Mouse (Mus musculus) neutrophil, adult 5-6 weeks (primary cell): Measurements from ENCODE around the gene Cbr1. TPM values are rescaled to one million over a fixed set of nuclear protein-coding genes. Genes with fewer than 3 reads are reported as not detected.
"Not testable (repeated sequence)": the region's sequence is repeated elsewhere in the genome, so short reads cannot be mapped to it uniquely, and the experiment has no call there.

Source experiments
- ATAC-seq: fragments of 151-379, 151-347 bp; 2 replicates; pipeline ENCODE4 v1.8.0; 2017; ENCODE audit warnings: mild to moderate bottlenecking, moderate TSS enrichment; ENCODE audit not compliant: insufficient number of reproducible peaks, poor library complexity, low FRiP score, severe bottlenecking; ENCODE audit errors: extremely low read depth
- total RNA-seq: library from RNA; stranded (forward); fragments of 200-1000 nt; gene quantifications from 2 replicates; pipeline ENCODE4 v1.2.3, GENCODE M21; 2017

Cbr1 gene
- total RNA-seq, 1 experiment from 2014 or later: 14.1 TPM

DNA sequence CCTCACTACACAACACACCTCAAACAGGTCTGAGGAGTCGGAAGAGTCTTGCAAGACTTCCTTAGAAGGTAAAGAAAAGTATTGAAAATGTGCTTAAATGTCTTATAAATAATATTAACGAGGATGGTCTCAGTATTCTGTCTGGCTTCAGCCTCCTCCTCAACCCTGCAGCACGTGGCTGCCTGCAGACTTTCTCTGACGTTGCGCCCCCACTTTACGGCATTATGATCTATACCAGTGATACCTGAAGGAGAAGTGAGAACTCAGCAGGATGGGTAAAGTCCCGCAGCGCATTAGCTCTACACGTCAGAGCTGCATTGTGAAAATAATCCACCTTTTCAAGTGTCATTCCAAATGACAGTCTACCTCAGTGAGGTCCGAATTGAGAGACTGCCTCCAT is 11.2 kb upstream of the Cbr1 start:
- no peak for ATAC-seq

DNA sequence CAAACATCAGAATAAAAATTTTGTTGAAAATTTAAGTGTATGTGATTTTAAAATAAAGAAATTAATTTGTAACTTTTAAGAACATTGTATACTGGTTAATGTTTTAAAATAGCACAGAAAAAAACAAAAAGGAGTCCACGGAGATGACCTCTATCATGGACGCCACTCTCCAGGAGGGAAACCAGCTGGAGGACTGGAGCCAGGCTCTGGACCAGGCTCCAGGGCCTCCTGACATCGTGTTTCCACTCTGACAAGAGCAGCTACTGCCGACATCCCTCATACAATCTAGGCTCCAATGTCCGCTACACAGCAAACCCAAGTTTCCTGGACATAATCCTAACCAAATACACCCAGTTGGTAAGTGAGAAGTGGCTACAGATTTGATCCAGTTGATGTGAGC is 9.9 kb upstream of the Cbr1 start:
- no peak for ATAC-seq

- no peak for ATAC-seq
These were observed 8.8 kb upstream of the Cbr1 start for GRCm38 (mm10) chr16:93596807-93597206.

GRCm38 (mm10) chr16:93597551-93597950 is 8.1 kb upstream of the Cbr1 start:
- ATAC-seq: no peak

- ATAC-seq: no peak
These were observed 6.2 kb upstream of the Cbr1 start for GRCm38 (mm10) chr16:93599461-93599860.

DNA sequence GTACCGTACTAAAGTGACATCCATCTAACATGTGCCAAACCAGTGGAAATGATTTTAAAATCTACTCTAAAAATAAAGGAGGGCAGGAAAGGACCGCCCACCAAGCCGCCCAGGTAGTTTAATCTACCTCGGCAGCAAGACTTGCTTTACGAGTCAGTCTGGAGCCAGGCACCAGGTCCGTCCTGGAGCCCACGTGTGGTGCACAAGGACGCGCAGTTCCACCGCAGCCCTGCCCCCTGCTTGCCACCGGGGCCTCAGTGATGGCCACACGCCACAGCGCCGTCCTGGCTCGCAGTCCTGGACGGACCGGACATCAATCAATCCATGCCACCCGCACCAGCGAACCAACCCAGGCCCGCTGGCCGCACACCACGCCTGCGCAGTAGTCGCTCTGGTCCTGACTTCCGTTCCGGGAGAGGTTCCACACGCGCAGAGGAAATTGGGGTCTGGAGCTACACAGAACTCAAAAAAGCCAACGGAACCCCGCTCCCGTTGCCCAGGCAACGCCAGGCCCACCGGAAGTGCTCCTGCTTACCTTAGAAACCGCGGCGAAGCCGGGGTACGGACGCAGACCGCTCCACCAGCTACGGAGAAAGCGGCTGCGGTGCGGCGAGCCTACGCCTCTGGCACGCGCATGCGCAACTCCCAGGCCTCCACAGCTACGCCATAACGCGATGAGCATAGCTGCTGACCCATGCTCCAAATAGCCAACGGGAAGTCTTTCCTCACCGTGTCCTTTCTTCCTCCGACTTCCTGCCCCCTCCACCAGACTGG is 2.0 kb upstream of the Cbr1 start, which contains the start of gene Setd4:
Setd4 (minus strand) TSS at position 625 of the 774 bp plus-strand sequence.
- ATAC-seq: peak; percentile 62

- no peak for ATAC-seq
These were observed 1.1 kb upstream of the Cbr1 start for GRCm38 (mm10) chr16:93604481-93604969.

DNA sequence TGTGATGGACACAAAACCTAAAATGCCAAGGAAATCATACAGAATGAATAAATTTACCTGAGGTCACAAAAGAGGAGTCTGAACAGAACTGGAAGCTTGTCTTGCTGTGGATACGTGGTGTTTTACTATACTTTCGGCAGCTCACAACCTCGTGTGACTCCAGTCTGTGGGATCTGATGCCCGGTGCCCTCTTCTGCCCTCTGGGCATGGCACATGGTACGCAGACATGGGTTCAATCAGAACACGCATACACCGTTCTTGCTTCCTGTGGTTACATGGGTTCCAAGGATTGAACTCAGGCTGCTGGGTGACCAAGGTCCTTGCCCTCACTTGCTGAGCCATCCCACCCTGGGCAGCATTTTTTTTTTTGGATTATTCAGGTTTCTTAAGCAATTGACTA is 493 bp downstream of the Cbr1 start:
- ATAC-seq: no peak

DNA sequence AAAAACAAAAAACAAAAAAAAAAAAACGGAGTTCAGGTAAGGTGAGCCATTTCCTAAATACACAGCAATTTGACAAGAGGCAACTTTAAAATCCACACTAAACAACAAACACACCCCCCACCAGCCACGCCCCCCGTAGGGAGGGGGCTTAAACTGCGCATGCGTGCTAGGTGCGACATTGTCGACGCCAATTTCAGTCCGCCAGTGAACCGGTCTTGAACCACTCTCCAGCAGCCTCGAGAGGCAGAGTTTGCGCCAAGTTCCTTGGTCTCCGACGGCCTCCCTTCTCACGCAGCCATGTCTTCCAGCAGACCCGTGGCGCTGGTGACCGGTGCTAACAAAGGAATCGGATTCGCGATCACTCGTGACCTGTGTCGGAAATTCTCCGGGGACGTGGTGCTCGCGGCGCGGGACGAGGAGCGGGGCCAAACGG is 2.0 kb downstream of the Cbr1 start:
- ATAC-seq: peak; percentile 68

DNA sequence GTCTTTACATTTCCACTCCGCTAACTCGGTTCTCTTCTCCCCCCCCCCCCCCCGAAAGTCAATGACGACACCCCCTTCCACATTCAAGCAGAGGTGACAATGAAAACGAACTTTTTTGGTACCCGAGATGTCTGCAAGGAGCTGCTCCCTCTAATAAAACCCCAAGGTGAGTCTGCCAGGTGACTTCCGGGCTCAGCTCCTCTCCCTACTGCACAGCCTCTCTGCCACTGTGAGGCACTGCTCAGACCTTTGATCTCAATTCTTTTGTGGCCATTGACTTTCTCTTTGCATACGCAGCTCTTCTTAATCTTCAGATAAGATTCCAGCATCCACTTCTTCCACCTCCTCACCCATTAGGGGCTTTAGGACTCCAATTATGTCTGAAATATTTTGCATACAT is 3.1 kb downstream of the Cbr1 start:
- ATAC-seq: no peak

GRCm38 (mm10) chr16:93609796-93610195 is 4.1 kb downstream of the Cbr1 start:
- ATAC-seq: no peak

GRCm38 (mm10) chr16:93610961-93611360 is 5.3 kb downstream of the Cbr1 start:
- ATAC-seq: no peak

DNA sequence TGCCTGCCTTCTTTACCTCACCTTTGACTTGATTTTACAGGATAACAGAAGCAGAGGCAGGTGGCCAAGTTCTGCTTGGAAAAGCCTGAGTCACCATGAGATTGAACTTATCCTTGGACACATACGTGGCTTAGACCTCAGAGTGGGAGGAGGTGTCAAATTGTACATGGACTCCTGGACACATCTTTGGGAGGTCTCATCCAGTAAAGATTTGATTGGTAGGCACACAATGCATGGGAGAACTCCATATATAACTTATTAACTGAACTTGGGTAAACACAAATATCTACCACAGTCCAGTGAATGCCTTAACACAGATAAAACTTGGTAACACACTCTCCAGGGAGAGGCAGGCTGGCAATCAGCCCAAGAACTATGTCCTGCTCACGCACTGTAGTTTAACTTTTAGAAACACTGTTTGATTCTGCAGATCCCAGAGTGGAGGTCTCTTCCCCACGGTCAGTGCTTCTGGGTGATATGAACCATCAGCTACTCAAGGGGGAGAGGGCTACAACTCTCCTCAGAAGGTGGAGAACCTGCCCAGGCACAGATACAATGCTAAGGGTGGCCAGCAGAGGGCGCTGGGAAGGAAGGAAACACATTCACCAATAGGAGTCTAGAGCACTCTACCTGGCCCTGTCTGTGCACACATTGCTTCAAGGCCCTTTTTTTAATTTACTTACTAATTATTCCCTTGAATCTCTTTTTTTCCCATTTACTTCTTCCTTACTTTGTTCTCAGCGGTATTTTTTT is 9.6 kb downstream of the Cbr1 start:
- peak; percentile 78 for ATAC-seq

- ATAC-seq: not testable (repeated sequence)
These were observed 18.1 kb downstream of the Cbr1 start for GRCm38 (mm10) chr16:93623759-93624158.

DNA sequence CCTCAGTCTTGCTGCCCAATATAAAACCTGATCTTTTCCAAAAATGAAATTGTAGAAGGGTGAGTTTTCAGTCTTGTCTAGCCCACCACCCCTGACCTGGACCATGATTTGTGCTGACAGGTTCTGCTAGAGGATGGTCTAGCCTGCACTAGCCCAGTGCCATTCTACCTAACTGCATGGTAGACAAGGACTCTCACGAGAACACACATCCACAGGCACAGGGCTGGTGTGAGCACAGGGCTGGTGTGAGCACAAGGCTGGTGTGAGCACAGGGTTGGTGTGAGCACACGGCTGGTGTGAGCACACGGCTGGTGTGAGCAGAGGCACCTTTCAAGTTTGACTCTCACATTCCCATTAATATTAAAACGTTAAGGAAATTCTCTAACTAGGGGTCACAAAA is 19.0 kb downstream of the Cbr1 start:
- no peak for ATAC-seq

- ATAC-seq: no peak
These were observed 21.1 kb downstream of the Cbr1 start for GRCm38 (mm10) chr16:93626745-93627144.

GRCm38 (mm10) chr16:93627761-93628400 is 22.2 kb downstream of the Cbr1 start, which contains the start of gene Gm5678:
Gene Gm5678 (plus strand): TSS chr16:93628097.
- no peak for ATAC-seq

DNA sequence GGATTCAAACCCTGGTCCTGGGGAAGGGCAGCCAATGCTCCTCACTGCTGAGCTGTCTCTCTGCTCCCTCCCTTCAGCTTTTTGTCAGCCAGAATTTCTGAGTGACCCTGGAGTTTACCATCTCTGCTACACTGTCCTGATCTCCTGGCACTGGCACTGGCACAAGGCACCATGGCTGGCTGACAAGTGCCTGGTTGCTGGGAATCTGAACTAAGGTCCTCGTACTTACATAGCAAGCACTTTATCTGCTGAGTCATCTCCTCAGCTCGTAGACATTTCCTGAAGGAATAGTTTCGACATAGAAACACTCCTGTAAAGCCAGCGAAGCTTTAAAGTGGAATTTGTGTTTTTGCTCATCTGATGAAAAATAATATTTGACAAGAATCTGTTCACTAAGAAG is 38.4 kb downstream of the Cbr1 start:
- ATAC-seq: no peak

- no peak for ATAC-seq
These were observed 43.0 kb downstream of the Cbr1 start for GRCm38 (mm10) chr16:93648441-93649183.
